Mouse (Mus musculus): Measurements from ENCODE around the gene Amer2. TPM values are rescaled to one million over a fixed set of nuclear protein-coding genes. Genes with fewer than 3 reads are reported as not detected.

Gene Amer2
- polyA plus RNA-seq, 1 experiment from 2014 or later: 9.9 TPM

GRCm38 (mm10) chr14:60431515-60431914, 58.5 kb downstream of the Amer2 start:
- no peak overlapping the region for H3K4me3 ChIP-seq
- 0 out of 2 replicates have a peak overlapping the region, but pooled peaks have one; percentile 28 for H3K27ac ChIP-seq (replicated peaks)
- H3K4me1 ChIP-seq: peaks cover 47% of the 10 kb centered on the region
- H3K27me3 ChIP-seq (ENCODE audit: low read depth, poor library complexity, severe bottlenecking): peaks cover 86% of the 10 kb centered on the region
- WGBS: 17% methylated on average over 5 of the region's 5 CpGs
- H3K36me3 ChIP-seq: no peaks in the 10 kb centered on the region
- no peaks in the 10 kb centered on the region for H3K9me3 ChIP-seq (replicated peaks)
- no peak for DNase-seq (ENCODE audit: low spot score)

GRCm38 (mm10) chr14:60432136-60432535, 59.1 kb downstream of the Amer2 start:
- no peak for DNase-seq (ENCODE audit: low spot score)
- 59% methylated on average over 2 of the region's 2 CpGs for WGBS
- no peaks in the 10 kb centered on the region for H3K36me3 ChIP-seq

GRCm38 (mm10) chr14:60435515-60435914, 62.5 kb downstream of the Amer2 start:
- no peaks in the 10 kb centered on the region for H3K9me3 ChIP-seq (replicated peaks)
- H3K27ac ChIP-seq (replicated peaks): no peak overlapping the region
- no peaks in the 10 kb centered on the region for H3K36me3 ChIP-seq
- H3K4me3 ChIP-seq: no peak overlapping the region
- no peak for DNase-seq (ENCODE audit: low spot score)
- 78% methylated on average over 4 of the region's 4 CpGs for WGBS
- peaks cover 60% of the 10 kb centered on the region for H3K27me3 ChIP-seq (ENCODE audit: low read depth, poor library complexity, severe bottlenecking)
- peaks cover 18% of the 10 kb centered on the region for H3K4me1 ChIP-seq

More at GRCm38 (mm10) chr14:60432136-60432535, 59.1 kb downstream of the Amer2 start:
- H3K4me1 ChIP-seq: peaks cover 47% of the 10 kb centered on the region
- H3K27me3 ChIP-seq (ENCODE audit: low read depth, poor library complexity, severe bottlenecking): peaks cover 83% of the 10 kb centered on the region
- no peaks in the 10 kb centered on the region for H3K9me3 ChIP-seq (replicated peaks)
- no peak overlapping the region for H3K27ac ChIP-seq (replicated peaks)
- H3K4me3 ChIP-seq: no peak overlapping the region

GRCm38 (mm10) chr14:60436364-60436763, 63.3 kb downstream of the Amer2 start:
- DNase-seq (ENCODE audit: low spot score): no peak
- H3K27me3 ChIP-seq (ENCODE audit: low read depth, poor library complexity, severe bottlenecking): peaks cover 57% of the 10 kb centered on the region
- H3K27ac ChIP-seq (replicated peaks): no peak overlapping the region

More at GRCm38 (mm10) chr14:60436364-60436763, 63.3 kb downstream of the Amer2 start:
- peaks cover 9% of the 10 kb centered on the region for H3K4me1 ChIP-seq
- no peaks in the 10 kb centered on the region for H3K36me3 ChIP-seq
- peaks cover 1% of the 10 kb centered on the region; the same call in 1 of the 2 replicates for H3K9me3 ChIP-seq (replicated peaks)
- H3K4me3 ChIP-seq: no peak overlapping the region

Other genes with a start within 250 kb of the Amer2 start
- gene Atp8a2, start 176.1 kb upstream of the Amer2 start, polyA plus RNA-seq (2016; fragmentation: Nextera tagmentation; extraction: Ambion mirVana): 2.5 and 5.2 TPM in 2 replicates
- gene Nupl1, start 121.8 kb upstream of the Amer2 start, polyA plus RNA-seq (2016; fragmentation: Nextera tagmentation; extraction: Ambion mirVana): 0.09 TPM in 1 of 2 replicates, not detected in the other
- gene Gm49336, start 121.8 kb upstream of the Amer2 start, polyA plus RNA-seq (2016; fragmentation: Nextera tagmentation; extraction: Ambion mirVana): 61.0 and 62.6 TPM in 2 replicates
- gene Mtmr6, start 108.0 kb upstream of the Amer2 start, polyA plus RNA-seq (2016; fragmentation: Nextera tagmentation; extraction: Ambion mirVana): 29.9 and 42.0 TPM in 2 replicates

Data from midbrain, embryonic 10.5 days (tissue).